Mouse (Mus musculus) intestine, embryonic 14.5 days (tissue): ENCODE results near the gene BC004004. TPM values are rescaled to one million over a fixed set of nuclear protein-coding genes. Genes with fewer than 3 reads are reported as not detected.

Source experiments
- ATAC-seq: fragments of 200-750 bp; cut with Nextera tagmentation; replicated peaks from 2 replicates; pipeline ENCODE4 v1.8.0; 2017; ENCODE audit warnings: low read depth, moderate number of reproducible peaks, moderate TSS enrichment, moderate library complexity; ENCODE audit not compliant: low FRiP score, low TSS enrichment
- DNase-seq: peaks from one replicate; pipeline ENCODE4 v3.0.0-alpha.2; 2018; ENCODE audit warnings: low spot score
- H3K27ac ChIP-seq: fragments of 300-500 bp; sonication (generic); 2 replicates; pipeline ENCODE4 v1.5.1; 2014; ENCODE audit warnings: low read depth, mild to moderate bottlenecking, control low read depth
- H3K27me3 ChIP-seq: fragments of 300-500 bp; sonication (generic); replicated peaks from 2 replicates; pipeline ENCODE4 v1.6.1; 2014; ENCODE audit warnings: low read length, control low read depth; ENCODE audit not compliant: control insufficient read depth, insufficient read depth
- H3K36me3 ChIP-seq: fragments of 300-500 bp; sonication (generic); 2 replicates; pipeline ENCODE4 v1.6.1; 2014; ENCODE audit warnings: low read length, control low read depth; ENCODE audit not compliant: control insufficient read depth, insufficient read depth
- H3K4me1 ChIP-seq: fragments of 300-500 bp; sonication (generic); replicated peaks from 2 replicates; pipeline ENCODE4 v1.6.1; 2014; ENCODE audit warnings: low read length, control low read depth, mixed read lengths; ENCODE audit not compliant: control insufficient read depth, insufficient read depth
- H3K4me2 ChIP-seq: fragments of 300-500 bp; sonication (generic); 2 replicates; pipeline ENCODE4 v1.6.1; 2014; ENCODE audit warnings: low read length
- H3K4me3 ChIP-seq: fragments of 300-500 bp; sonication (generic); 2 replicates; pipeline ENCODE4 v1.5.1; 2014; ENCODE audit warnings: low read depth, low read length, control low read depth, mixed read lengths
- H3K9ac ChIP-seq: fragments of 300-500 bp; sonication (generic); 2 replicates; pipeline ENCODE4 v1.6.1; 2014; ENCODE audit warnings: mild to moderate bottlenecking, low read length
- H3K9me3 ChIP-seq: fragments of 300-500 bp; sonication (generic); 2 replicates; pipeline ENCODE4 v1.6.1; 2016; ENCODE audit warnings: low read length, control low read depth; ENCODE audit not compliant: control insufficient read depth
- WGBS: fragments of 180-500 bp; shearing (Covaris S2); extraction: QIAGEN DNeasy Blood & Tissue Kit; methylation state at CpG from one replicate; pipeline ENCODE4 v1.1.7; 2014; 5-methylcytosine and 5-hydroxymethylcytosine counted together
- polyA plus RNA-seq: library from polyadenylated mRNA; unstranded; fragments of >200 nt; fragmentation: Nextera tagmentation; extraction: Ambion mirVana; gene quantifications from 2 replicates; pipeline ENCODE4 v1.2.1, GENCODE M21; 2014

The BC004004 gene
- polyA plus RNA-seq, 1 experiment from 2014 or later: 77.4 TPM

- H3K9me3 ChIP-seq: no peaks in the 10 kb centered on the region
- H3K4me2 ChIP-seq: no peak within 1 kb of the TSS
- peaks cover 14% of the 10 kb centered on the region for H3K4me1 ChIP-seq
- no peaks in the 10 kb centered on the region for H3K36me3 ChIP-seq
- H3K4me3 ChIP-seq: no peak within 1 kb of the TSS
- H3K9ac ChIP-seq: no peak within 1 kb of the TSS
- DNase-seq (no peak), ATAC-seq (no peak)
- 12% methylated on average over 5 of the region's 5 CpGs for WGBS
- H3K27ac ChIP-seq: no peak within 1 kb of the TSS
- no peaks in the 10 kb centered on the region for H3K27me3 ChIP-seq
Measured at GRCm38 (mm10) chr17:29360761-29361221, 92.2 kb downstream of the BC004004 start, which contains the start of gene Fgd2. Gene Fgd2, plus strand, starts transcription at chr17:29360914.

GRCm38 (mm10) chr17:29361982-29362691 is 93.5 kb downstream of the BC004004 start:
- DNase-seq (no peak), ATAC-seq (no peak)
- H3K4me3 ChIP-seq: no peak overlapping the region
- H3K9ac ChIP-seq: no peak overlapping the region
- no peak overlapping the region for H3K27ac ChIP-seq
- 55% methylated on average over 8 of the region's 8 CpGs for WGBS
- H3K36me3 ChIP-seq: no peaks in the 10 kb centered on the region
- H3K9me3 ChIP-seq: no peaks in the 10 kb centered on the region
- H3K4me1 ChIP-seq: peaks cover under 1% of the 10 kb centered on the region; the same call in 1 of the 2 replicates
- H3K4me2 ChIP-seq: no peak overlapping the region
- H3K27me3 ChIP-seq: no peaks in the 10 kb centered on the region

- 77% methylated on average over 8 of the region's 8 CpGs for WGBS
- H3K36me3 ChIP-seq: no peaks in the 10 kb centered on the region
- no peak overlapping the region for H3K4me3 ChIP-seq
- no peak for ATAC-seq
- H3K4me1 ChIP-seq: no peaks in the 10 kb centered on the region; the same call in none of the 2 replicates
- no peaks in the 10 kb centered on the region for H3K27me3 ChIP-seq
- H3K9ac ChIP-seq: no peak overlapping the region
- H3K4me2 ChIP-seq: no peak overlapping the region
- H3K9me3 ChIP-seq: no peaks in the 10 kb centered on the region
- H3K27ac ChIP-seq: no peak overlapping the region
- no peak for DNase-seq
Measured at GRCm38 (mm10) chr17:29363109-29363508, 94.5 kb downstream of the BC004004 start.

Other genes starting within 250 kb of the BC004004 start
- 585 and 647 TPM in 2 replicates for gene Srsf3, start 236.2 kb upstream of the BC004004 start, polyA plus RNA-seq
- 55.5 and 75.7 TPM in 2 replicates for gene Cdkn1a, start 177.8 kb upstream of the BC004004 start, polyA plus RNA-seq
- gene Rab44, start 154.6 kb upstream of the BC004004 start, polyA plus RNA-seq: 0.26 and 0.71 TPM in 2 replicates
- gene Cpne5, start 30.6 kb upstream of the BC004004 start, polyA plus RNA-seq: 12.9 and 14.6 TPM in 2 replicates
- gene Ppil1, start 4.6 kb upstream of the BC004004 start, polyA plus RNA-seq: 165 and 170 TPM in 2 replicates
- gene Pi16, start 48.9 kb downstream of the BC004004 start, polyA plus RNA-seq: 0.18 and 0.32 TPM in 2 replicates
- 292 and 324 TPM in 2 replicates for gene Mtch1, start 79.1 kb downstream of the BC004004 start, polyA plus RNA-seq
- gene Fgd2, start 92.1 kb downstream of the BC004004 start, polyA plus RNA-seq: 13.9 and 15.4 TPM in 2 replicates
- 13.3 and 13.6 TPM in 2 replicates for gene Pim1, start 222.0 kb downstream of the BC004004 start, polyA plus RNA-seq